Mouse (Mus musculus) midbrain, embryonic 15.5 days (tissue): ENCODE results near the gene Cldn5. TPM values are rescaled to one million over a fixed set of nuclear protein-coding genes. Genes with fewer than 3 reads are reported as not detected.

Source experiments
- ATAC-seq: fragments of 200-750 bp; cut with Nextera tagmentation; replicated peaks from 2 replicates; pipeline ENCODE4 v1.8.0; 2017; ENCODE audit warnings: moderate TSS enrichment
- H3K27ac ChIP-seq: fragments of 300-500 bp; sonication (generic); 2 replicates; pipeline ENCODE4 v1.5.1; 2015; ENCODE audit warnings: mild to moderate bottlenecking, inconsistent platforms
- H3K27me3 ChIP-seq: fragments of 300-500 bp; sonication (generic); replicated peaks from 2 replicates; pipeline ENCODE4 v1.6.1; 2015; ENCODE audit warnings: inconsistent platforms
- H3K36me3 ChIP-seq: fragments of 300-500 bp; sonication (generic); replicated peaks from 2 replicates; pipeline ENCODE4 v1.6.1; 2015; ENCODE audit warnings: inconsistent platforms
- H3K4me1 ChIP-seq: fragments of 300-500 bp; sonication (generic); 2 replicates; pipeline ENCODE4 v1.6.1; 2015; ENCODE audit warnings: inconsistent platforms
- H3K4me2 ChIP-seq: fragments of 300-500 bp; sonication (generic); 2 replicates; pipeline ENCODE4 v1.6.1; 2015; ENCODE audit warnings: inconsistent platforms, mild to moderate bottlenecking, moderate library complexity
- H3K4me3 ChIP-seq: fragments of 300-500 bp; sonication (generic); 2 replicates; pipeline ENCODE4 v1.5.1; 2015; ENCODE audit warnings: mild to moderate bottlenecking, inconsistent platforms
- H3K9ac ChIP-seq: fragments of 300-500 bp; sonication (generic); 2 replicates; pipeline ENCODE4 v1.6.1; 2015; ENCODE audit warnings: mild to moderate bottlenecking, inconsistent platforms
- H3K9me3 ChIP-seq: fragments of 300-500 bp; sonication (generic); 2 replicates; pipeline ENCODE4 v1.6.1; 2016; ENCODE audit warnings: inconsistent platforms
- whole genome bisulfite sequencing: fragments of 180-500 bp; shearing (Covaris S2); methylation state at CpG from one replicate; pipeline ENCODE4 v1.1.7; 2015; ENCODE audit warnings: mixed read lengths; 5-methylcytosine and 5-hydroxymethylcytosine counted together
- polyA plus RNA-seq: library from polyadenylated mRNA; unstranded; fragments of >200 nt; fragmentation: Nextera tagmentation; extraction: Ambion mirVana; gene quantifications from 2 replicates; pipeline ENCODE4 v1.2.1, GENCODE M21; 2015

Gene Cldn5
- polyA plus RNA-seq, 1 experiment from 2014 or later: 107 TPM

DNA sequence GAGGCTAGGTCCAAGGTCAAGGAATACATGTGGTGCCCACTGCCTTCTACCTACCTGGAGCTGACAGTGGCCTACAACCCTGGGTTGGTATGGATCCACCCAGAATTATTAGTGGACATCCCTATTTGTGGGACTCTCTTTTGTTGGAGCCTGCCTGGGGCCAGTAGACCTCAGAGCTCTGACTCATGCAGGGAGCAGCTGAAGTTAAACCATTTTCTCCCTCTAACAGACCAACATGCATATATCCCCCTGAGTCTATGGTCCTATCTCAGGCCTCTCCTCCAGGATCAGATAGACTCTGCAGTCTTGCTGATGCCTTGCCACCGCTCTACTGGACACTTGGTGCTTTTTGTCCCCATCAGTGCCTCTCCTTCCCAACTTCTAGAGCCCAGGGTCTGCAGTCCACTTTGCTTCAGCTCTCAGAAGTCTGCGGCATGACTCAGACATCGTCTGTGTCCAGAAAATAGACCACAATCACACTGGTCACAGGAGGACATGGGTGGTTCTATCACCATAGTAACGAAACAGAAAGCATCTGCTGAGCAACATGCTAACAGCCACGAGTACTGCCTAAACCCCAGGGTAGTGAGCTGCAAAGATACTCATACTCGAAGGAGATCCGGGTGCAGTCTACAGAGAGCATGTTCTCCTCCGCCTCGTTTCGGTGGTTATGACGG, 18.7 kb downstream of the Cldn5 start:
- WGBS: 88% methylated on average over 11 of the region's 11 CpGs
- Histone ChIP-seq H3K9ac (no peak overlapping the region), H3K4me3 (no peak overlapping the region), H3K36me3 (no peaks in the 10 kb centered on the region), H3K4me1 (no peaks in the 10 kb centered on the region), H3K27ac (no peak overlapping the region), H3K27me3 (no peaks in the 10 kb centered on the region), H3K4me2 (no peak overlapping the region), H3K9me3 (no peaks in the 10 kb centered on the region)
- ATAC-seq: no peak

DNA sequence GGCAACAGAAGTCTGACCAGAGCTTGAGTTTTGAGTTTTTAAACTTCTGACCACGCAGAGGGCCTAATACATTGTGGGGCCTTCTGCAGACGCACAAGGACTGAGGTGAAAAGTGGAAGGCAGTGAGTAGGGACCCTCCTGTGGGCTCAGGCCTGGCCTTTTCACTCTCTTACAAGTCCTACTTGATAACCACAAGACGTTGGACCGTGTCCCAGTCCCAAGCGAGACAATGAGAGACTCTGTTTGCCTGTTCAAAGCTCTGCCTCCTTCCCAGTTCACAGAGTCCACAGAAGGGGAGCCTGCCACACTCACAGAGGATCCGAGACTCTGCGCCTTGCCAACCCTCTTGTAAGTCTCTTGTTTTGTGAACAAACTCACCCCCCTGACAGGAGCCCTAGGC, 20.0 kb downstream of the Cldn5 start:
- no peaks in the 10 kb centered on the region for H3K36me3 ChIP-seq
- no peaks in the 10 kb centered on the region for H3K4me1 ChIP-seq
- no peak for ATAC-seq
- H3K9me3 ChIP-seq: no peaks in the 10 kb centered on the region
- WGBS: 87% methylated on average over 7 of the region's 7 CpGs
- H3K27ac ChIP-seq: no peak overlapping the region
- no peak overlapping the region for H3K4me2 ChIP-seq
- no peaks in the 10 kb centered on the region for H3K27me3 ChIP-seq
- H3K4me3 ChIP-seq: no peak overlapping the region
- H3K9ac ChIP-seq: no peak overlapping the region

DNA sequence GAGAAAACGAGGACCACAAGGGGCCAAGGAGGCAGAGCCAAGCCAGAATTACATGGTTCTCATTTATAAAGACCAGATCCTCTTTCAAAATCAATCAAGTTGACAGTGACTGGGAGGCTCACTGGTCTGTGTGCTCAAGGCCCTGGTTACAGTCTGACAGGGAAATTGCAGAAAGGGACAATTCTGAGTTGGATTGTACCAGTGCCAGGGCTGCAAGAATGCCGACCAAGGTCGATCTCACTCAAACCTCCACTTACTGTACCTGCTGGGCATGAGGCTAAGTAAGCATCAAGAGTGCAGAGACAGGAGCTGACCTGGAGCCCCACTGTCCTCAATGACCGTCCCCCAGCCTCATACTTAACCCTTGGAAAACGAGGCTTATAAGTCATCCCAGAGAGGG, 21.5 kb downstream of the Cldn5 start:
- Histone ChIP-seq H3K4me3 (no peak overlapping the region), H3K36me3 (no peaks in the 10 kb centered on the region), H3K27ac (no peak overlapping the region), H3K4me2 (no peak overlapping the region), H3K4me1 (no peaks in the 10 kb centered on the region), H3K9me3 (no peaks in the 10 kb centered on the region), H3K27me3 (no peaks in the 10 kb centered on the region), H3K9ac (no peak overlapping the region)
- no peak for ATAC-seq
- WGBS: 94% methylated on average over 5 of the region's 5 CpGs

DNA sequence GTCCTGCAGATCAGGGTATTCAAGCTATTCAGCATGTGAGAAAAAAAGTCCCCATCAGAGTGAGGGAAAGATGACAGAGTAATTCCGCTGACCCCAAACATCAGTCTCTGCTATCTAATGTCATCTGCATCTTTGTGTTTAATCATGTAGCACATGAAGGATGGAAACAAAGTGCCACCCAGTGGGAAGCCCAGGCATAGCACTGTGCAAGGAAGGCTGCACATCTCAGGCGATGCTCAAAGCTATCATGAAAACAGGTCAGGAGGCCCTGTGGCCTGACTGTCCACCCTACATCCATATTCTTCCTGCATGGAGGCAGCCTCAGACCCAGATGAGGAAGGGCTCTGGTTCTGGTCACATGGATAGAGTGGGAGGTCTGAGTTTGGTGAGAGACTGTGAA, 22.2 kb downstream of the Cldn5 start:
- ATAC-seq: 0 out of 2 replicates have a peak, but pooled peaks have one; percentile 60
- H3K9me3 ChIP-seq: no peaks in the 10 kb centered on the region

DNA sequence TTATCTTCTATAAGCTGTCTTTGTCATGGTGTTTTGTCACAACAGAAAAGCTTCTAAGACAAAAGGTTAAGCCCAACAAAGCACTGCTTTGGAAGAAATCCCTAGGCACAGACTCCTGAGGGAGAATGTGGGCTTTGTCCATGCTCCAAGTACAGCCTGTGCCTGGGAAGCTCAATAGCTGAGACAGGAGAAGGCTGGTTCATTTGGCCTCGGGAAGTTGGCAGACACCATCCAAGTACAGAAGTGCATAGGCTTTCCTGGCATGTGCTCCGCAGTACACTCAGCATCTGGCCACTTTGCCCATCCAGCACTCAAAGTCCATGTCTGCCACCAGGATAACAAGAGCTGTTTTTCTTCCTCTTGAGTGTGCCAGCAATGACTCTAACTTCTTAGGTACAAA, 29.1 kb downstream of the Cldn5 start:
- no peak overlapping the region for H3K27ac ChIP-seq
- ATAC-seq: no peak
- no peak overlapping the region for H3K4me2 ChIP-seq
- no peaks in the 10 kb centered on the region for H3K4me1 ChIP-seq
- H3K9me3 ChIP-seq: no peaks in the 10 kb centered on the region
- H3K4me3 ChIP-seq: no peak overlapping the region
- no peaks in the 10 kb centered on the region for H3K36me3 ChIP-seq
- 92% methylated on average over 2 of the region's 2 CpGs for WGBS
- no peak overlapping the region for H3K9ac ChIP-seq
- no peaks in the 10 kb centered on the region for H3K27me3 ChIP-seq

More for the DNA sequence above, 22.2 kb downstream of the Cldn5 start:
- Histone ChIP-seq H3K27ac (no peak overlapping the region), H3K4me3 (no peak overlapping the region), H3K9ac (no peak overlapping the region), H3K4me1 (no peaks in the 10 kb centered on the region), H3K4me2 (no peak overlapping the region), H3K27me3 (no peaks in the 10 kb centered on the region), H3K36me3 (no peaks in the 10 kb centered on the region)
- WGBS: 64% methylated on average over 2 of the region's 2 CpGs

DNA sequence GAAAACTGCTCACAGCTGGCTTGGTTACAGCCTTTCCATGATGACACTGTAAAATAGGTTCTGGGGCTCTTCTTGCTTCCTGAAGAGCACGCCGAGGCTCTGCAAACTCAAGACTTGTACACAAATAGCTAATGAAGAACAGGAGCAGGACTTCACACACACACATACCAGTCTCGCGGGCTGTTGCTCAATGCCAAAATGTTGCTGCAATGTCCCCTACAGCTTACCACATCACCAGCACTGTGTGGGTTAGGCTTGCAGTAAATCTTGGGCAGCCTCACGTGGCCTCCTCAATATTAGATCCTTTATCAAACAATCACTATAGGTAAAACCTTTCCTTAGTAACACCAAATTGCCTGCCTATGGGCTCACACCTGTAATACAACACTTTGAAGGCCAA, 32.4 kb downstream of the Cldn5 start:
- Histone ChIP-seq H3K36me3 (no peaks in the 10 kb centered on the region), H3K4me1 (peaks cover 12% of the 10 kb centered on the region)
- WGBS: 96% methylated on average over 5 of the region's 5 CpGs

DNA sequence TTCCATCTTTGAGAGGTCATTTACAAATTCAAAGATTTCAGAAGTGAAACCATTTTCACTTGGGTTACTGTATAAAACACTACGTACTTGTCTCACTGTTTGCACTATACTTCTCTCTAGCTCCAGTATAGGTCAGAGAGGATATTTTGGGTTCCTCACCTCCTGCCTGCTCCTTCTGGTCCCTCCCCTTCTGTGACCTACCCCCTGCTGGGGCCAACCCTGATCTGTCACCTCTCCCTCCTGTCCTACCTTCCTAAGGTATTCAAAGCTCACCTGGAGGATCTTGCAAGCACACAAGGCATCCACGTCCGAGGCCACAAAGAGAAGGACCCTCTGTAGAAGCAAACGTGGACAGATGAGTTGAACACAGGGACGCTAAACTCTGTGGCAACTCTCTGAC, 34.4 kb downstream of the Cldn5 start:
- no peak overlapping the region; the same call in 1 of the 2 replicates for H3K9ac ChIP-seq
- H3K4me2 ChIP-seq: peak overlapping the region; percentile 83
- peak overlapping the region; percentile 97 for H3K4me3 ChIP-seq
- H3K4me1 ChIP-seq: peaks cover 12% of the 10 kb centered on the region
- no peaks in the 10 kb centered on the region for H3K9me3 ChIP-seq
- 10% methylated on average over 5 of the region's 5 CpGs for WGBS
- no peak overlapping the region for H3K27ac ChIP-seq
- H3K27me3 ChIP-seq: no peaks in the 10 kb centered on the region
- ATAC-seq: no peak
- peaks cover 9% of the 10 kb centered on the region; the same call in 1 of the 2 replicates for H3K36me3 ChIP-seq

More for the DNA sequence above, 32.4 kb downstream of the Cldn5 start:
- Histone ChIP-seq H3K4me2 (no peak overlapping the region), H3K9ac (no peak overlapping the region), H3K27me3 (no peaks in the 10 kb centered on the region), H3K9me3 (no peaks in the 10 kb centered on the region), H3K4me3 (no peak overlapping the region), H3K27ac (no peak overlapping the region)
- ATAC-seq: no peak

DNA sequence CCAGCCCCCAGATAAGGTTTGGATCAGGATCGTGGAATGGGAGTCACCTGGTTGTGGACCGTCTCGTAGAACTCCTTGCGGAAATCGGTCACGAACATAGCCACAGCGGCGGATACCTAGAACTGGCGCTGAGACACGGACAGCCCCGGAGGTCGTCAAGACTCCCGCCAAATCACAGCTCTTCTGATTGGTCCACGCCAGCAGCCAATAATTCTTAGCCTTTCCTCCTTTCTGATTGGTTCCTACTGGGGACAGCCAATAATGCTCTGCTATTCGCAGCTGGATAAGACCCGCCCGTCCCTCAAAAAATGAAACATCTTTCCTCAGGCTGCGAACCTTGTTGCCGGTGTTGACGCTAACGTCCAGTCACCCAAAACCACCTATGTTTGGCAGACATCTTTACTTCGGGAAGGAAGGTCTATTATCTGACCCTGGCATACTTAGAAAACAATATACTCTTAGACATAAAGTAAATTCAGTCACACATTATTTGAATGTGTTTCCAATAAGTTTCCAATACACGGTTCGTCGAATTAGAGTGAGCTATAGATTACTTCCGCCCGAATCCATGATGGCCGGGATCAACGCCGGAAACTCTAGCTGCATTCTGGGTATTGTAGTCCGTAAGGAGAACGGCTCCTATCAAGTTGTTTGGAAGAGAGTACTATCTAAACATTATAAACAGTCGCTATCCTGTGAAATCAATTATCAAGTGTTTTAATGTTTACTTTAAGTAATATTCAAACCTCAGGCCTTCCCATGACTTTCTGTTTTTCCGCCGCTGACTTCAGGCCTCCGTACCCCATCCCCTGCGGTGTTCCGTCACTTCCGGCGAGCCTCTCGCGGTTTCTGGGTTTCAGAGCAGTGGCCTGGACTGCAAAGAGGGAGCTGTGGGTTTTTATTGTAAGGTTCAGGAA, 35.1 kb downstream of the Cldn5 start, which contains the start of the genes Ufd1 and Cdc45:
Ufd1 (plus strand) TSS at position 312 of the 917 bp plus-strand sequence.
Cdc45 (minus strand) TSS at position 520 of the 917 bp plus-strand sequence.
- H3K4me3 ChIP-seq: peak within 1 kb of the TSS; percentile 97
- under 1% methylated on average over 42 of the region's 42 CpGs for WGBS
- H3K27me3 ChIP-seq: no peaks in the 10 kb centered on the region
- no peaks in the 10 kb centered on the region for H3K9me3 ChIP-seq
- H3K36me3 ChIP-seq: peaks cover 14% of the 10 kb centered on the region
- peak within 1 kb of the TSS; percentile 83 for H3K4me2 ChIP-seq
- H3K4me1 ChIP-seq: peaks cover 12% of the 10 kb centered on the region
- peak within 1 kb of the TSS; percentile 79 for H3K27ac ChIP-seq
- peak within 1 kb of the TSS; percentile 82 for H3K9ac ChIP-seq
- peak; percentile 97 for ATAC-seq

DNA sequence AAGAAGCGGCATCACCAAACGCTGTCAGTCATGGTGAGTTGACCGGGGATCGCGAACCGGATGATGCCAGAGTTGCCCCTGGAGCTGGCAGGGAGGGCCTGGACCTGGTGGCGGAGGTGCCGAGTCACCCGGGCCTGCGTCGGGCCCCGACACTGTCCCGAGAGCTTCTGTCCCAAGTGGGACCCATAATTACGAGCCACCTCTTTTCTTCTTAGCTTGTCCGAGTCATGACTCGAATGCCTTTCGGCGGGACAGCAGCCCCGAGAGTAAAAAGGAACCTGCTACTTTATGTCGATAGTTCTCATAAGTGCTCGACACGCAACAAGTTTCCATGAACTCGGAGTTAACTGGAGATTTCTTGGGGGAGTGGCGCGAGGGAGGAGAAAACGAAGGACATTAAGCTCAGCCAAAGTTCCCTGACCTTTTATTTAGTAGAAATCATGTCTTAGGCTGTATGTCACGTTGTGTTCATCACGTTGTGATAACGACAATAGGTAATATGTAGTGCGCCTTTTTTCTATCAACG, 35.8 kb downstream of the Cldn5 start:
- Histone ChIP-seq H3K4me2 (peak overlapping the region; percentile 83), H3K36me3 (peaks cover 18% of the 10 kb centered on the region), H3K27ac (peak overlapping the region; percentile 79), H3K9ac (peak overlapping the region; percentile 82), H3K4me3 (peak overlapping the region; percentile 97), H3K4me1 (peaks cover 12% of the 10 kb centered on the region), H3K9me3 (no peaks in the 10 kb centered on the region), H3K27me3 (no peaks in the 10 kb centered on the region)
- 2% methylated on average over 31 of the region's 31 CpGs for WGBS
- peak; percentile 69 for ATAC-seq

DNA sequence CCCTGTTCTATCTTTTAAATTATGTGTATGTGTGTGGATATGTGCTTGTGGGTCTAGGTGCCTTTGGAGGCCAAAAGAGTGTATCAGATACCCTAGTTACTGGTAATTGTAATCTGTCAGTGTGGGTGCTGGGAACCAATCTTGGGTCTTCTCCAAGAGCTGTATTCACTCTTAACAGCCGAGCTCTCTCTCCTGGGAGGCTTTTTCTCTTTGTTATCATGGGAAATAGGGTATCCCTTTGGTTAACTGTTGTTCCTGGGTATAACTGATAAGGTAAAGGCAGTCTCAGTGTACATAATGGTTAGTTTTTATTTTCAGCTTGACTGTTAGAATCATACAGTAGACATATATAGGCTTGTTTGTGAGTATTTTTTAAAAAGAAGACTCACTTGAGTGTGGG, 45.7 kb downstream of the Cldn5 start:
- Histone ChIP-seq H3K4me3 (no peak overlapping the region), H3K27ac (no peak overlapping the region), H3K9ac (no peak overlapping the region), H3K27me3 (no peaks in the 10 kb centered on the region), H3K9me3 (no peaks in the 10 kb centered on the region), H3K4me1 (no peaks in the 10 kb centered on the region), H3K36me3 (peaks cover 77% of the 10 kb centered on the region), H3K4me2 (no peak overlapping the region)
- WGBS: 87% methylated on average over 1 of the region's 1 CpGs
- no peak for ATAC-seq

DNA sequence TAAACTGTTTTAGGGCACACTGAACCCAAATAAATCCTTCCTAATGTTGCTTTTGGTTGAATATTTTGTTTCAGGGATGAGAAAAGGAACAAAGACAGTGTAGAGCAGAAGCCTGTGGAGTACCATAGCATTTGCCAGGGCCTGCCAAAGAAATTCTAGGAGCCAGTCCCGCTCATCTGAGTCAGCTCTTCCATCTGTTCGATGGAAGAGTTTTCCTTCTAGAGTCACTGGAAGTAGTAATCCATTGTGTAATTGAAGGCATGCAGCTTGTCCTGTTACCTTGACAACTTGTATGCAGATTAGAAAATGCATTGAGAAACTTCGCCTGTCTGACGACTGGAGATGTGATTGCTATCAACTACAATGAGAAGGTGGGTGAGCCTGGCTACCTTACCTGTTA, 46.3 kb downstream of the Cldn5 start:
- Histone ChIP-seq H3K4me2 (no peak overlapping the region), H3K4me3 (no peak overlapping the region)

More for the DNA sequence above, 46.3 kb downstream of the Cldn5 start:
- 66% methylated on average over 4 of the region's 4 CpGs for WGBS
- ATAC-seq: no peak
- no peak overlapping the region for H3K9ac ChIP-seq
- H3K27me3 ChIP-seq: no peaks in the 10 kb centered on the region
- no peaks in the 10 kb centered on the region for H3K4me1 ChIP-seq
- H3K27ac ChIP-seq: no peak overlapping the region
- H3K9me3 ChIP-seq: no peaks in the 10 kb centered on the region
- H3K36me3 ChIP-seq: peaks cover 81% of the 10 kb centered on the region
